Mouse (Mus musculus) ES-E14 (cell line): ENCODE measurements at regions not wholly inside any gene's neighbourhood (a gene's known extent, or its start where the extent isn't known, plus 50 kb on each side); places are given as distances from the start of the nearest gene placed in this dataset.

ENCODE experiments used
- DNase-seq: peaks from one replicate; pipeline ENCODE4 v3.0.0-alpha.2; 2013; ENCODE audit warnings: low read depth, low spot score
- H3K27ac ChIP-seq: 2 replicates; pipeline ENCODE4 v1.5.1; 2012; ENCODE audit warnings: low read depth, mild to moderate bottlenecking, low read length, moderate library complexity, mixed read lengths; ENCODE audit not compliant: poor library complexity, insufficient read depth, severe bottlenecking
- H3K36me3 ChIP-seq: 2 replicates; pipeline ENCODE4 v1.6.1; 2012; ENCODE audit warnings: mild to moderate bottlenecking, low read length, moderate library complexity, mixed read lengths; ENCODE audit not compliant: control insufficient read depth, poor library complexity, insufficient read depth, severe bottlenecking
- H3K4me1 ChIP-seq, 2 experiments: fragments of 150-350 bp in 1 of 2; sonication (generic) in 1 of 2; 2 replicates each; pipeline ENCODE4 v1.6.1; 2012; ENCODE audit warnings: low read length in 2 of 2, mild to moderate bottlenecking in 1 of 2, mixed read lengths in 1 of 2; ENCODE audit not compliant: control insufficient read depth in 2 of 2, insufficient read depth in 2 of 2, poor library complexity in 1 of 2
- H3K4me3 ChIP-seq, 2 experiments: fragments of 150-350 bp in 1 of 2; sonication (generic) in 1 of 2; 2 replicates each; pipeline ENCODE4 v1.5.1; 2012; ENCODE audit warnings: low read length in 2 of 2, low read depth in 1 of 2, mild to moderate bottlenecking in 1 of 2, mixed read lengths in 1 of 2; ENCODE audit not compliant: insufficient read depth in 1 of 2, poor library complexity in 1 of 2, severe bottlenecking in 1 of 2
- H3K9ac ChIP-seq: 2 replicates; pipeline ENCODE4 v1.6.1; 2012; ENCODE audit warnings: low read depth, mild to moderate bottlenecking, low read length, mixed read lengths; ENCODE audit not compliant: poor library complexity, insufficient read depth, severe bottlenecking
- H3K9me3 ChIP-seq: fragments of 150-350 bp; sonication (generic); 2 replicates; pipeline ENCODE4 v1.6.1; 2012; ENCODE audit warnings: low read depth, mild to moderate bottlenecking, low read length; ENCODE audit not compliant: control insufficient read depth, insufficient read depth
- CHD2 ChIP-seq: IDR thresholded peaks from 2 replicates; pipeline ENCODE4 v1.6.1; 2014; ENCODE audit warnings: mild to moderate bottlenecking, low read depth, low read length, inconsistent platforms
- HCFC1 ChIP-seq: IDR thresholded peaks from 2 replicates; pipeline ENCODE4 v1.6.1; 2012; ENCODE audit warnings: low read length, inconsistent platforms, borderline replicate concordance; ENCODE audit not compliant: insufficient read depth
- MAFK ChIP-seq: IDR thresholded peaks from 2 replicates; pipeline ENCODE4 v1.6.1; 2014; ENCODE audit warnings: mild to moderate bottlenecking, low read depth, low read length, inconsistent platforms; ENCODE audit not compliant: insufficient read depth
- ZC3H11A ChIP-seq: IDR thresholded peaks from 2 replicates; pipeline ENCODE4 v1.6.1; 2012; ENCODE audit warnings: low read depth, mild to moderate bottlenecking, inconsistent platforms, low read length, borderline replicate concordance
- ZNF384 ChIP-seq: IDR thresholded peaks from 2 replicates; pipeline ENCODE4 v1.6.1; 2012; ENCODE audit warnings: low read depth, low read length, inconsistent platforms
- in situ Hi-C, 2 experiments: fragments of 600-800 bp; cut with MboI; formaldehyde crosslinking; loops; one replicate each; pipeline ENCODE4 v1.15.1; 2025; ENCODE audit warnings: low sequenced_read_pairs in 2 of 2, inconsistent platforms in 1 of 2; ENCODE audit not compliant: unreplicated experiment in 2 of 2

DNA sequence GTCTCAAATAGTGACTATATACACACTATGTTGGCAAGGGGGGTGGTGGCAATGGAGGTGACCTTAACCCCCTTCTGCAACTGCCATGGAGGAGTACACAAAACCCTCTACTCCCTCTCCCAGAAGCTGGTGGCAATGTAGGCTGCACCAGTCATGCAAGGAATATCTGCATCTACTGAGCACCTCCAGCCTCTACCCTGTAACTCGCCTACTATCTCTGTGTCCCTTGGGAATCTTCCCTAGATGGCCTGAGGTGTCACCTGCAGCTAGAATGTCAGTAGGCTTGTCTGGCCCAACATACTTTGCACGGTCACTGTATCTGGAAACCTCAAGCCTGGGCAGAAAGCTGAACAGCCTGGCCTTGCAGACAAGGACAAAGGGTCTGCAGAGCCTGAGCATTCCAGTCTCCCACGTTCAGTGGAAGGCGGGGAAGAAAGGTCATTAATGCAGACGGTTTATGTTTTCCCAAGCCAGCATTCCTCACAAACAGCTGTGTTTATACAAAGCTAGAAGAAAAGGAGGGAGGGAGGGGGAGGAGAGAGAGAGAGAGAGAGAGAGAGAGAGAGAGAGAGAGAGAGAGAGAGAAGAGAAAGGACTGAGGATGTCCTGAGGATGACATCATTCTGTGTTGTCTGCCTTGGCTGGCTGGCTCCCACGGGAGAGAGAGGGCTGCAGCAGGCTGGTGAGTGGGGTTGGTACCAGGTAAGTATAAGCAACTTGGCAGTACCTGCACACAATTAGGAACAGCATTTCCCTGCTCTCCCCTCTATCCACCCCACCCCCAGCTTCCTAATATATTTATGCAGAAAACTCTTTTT, 380.3 kb downstream of the Tns1 start:
- DNase-seq: no peak
- no peaks in the 10 kb centered on the region for H3K36me3 ChIP-seq
- no peak overlapping the region for H3K9ac ChIP-seq
- no peak for TF ChIP-seq CHD2
- TF ChIP-seq MAFK: no peak
- no peak for TF ChIP-seq HCFC1
- TF ChIP-seq ZNF384: no peak
- no peak for TF ChIP-seq ZC3H11A
- H3K4me1 ChIP-seq: no peaks in the 10 kb centered on the region
- H3K4me3 ChIP-seq: no peak overlapping the region
- H3K9me3 ChIP-seq: no peaks in the 10 kb centered on the region
- H3K27ac ChIP-seq: no peak overlapping the region
- in situ Hi-C loops: no loop called here

- no peaks in the 10 kb centered on the region for H3K4me1 ChIP-seq
- in situ Hi-C loops: no loop called here
- no peaks in the 10 kb centered on the region for H3K36me3 ChIP-seq
- no peak for DNase-seq
- no peak overlapping the region for H3K9ac ChIP-seq
- no peak overlapping the region for H3K27ac ChIP-seq
- TF ChIP-seq ZC3H11A: no peak
- no peak for TF ChIP-seq MAFK
- TF ChIP-seq ZNF384: no peak
- no peak for TF ChIP-seq CHD2
- TF ChIP-seq HCFC1: no peak
- no peaks in the 10 kb centered on the region for H3K9me3 ChIP-seq
- no peak overlapping the region for H3K4me3 ChIP-seq
These were observed 387.2 kb downstream of the Tns1 start for GRCm38 (mm10) chr1:73737083-73737482.

DNA sequence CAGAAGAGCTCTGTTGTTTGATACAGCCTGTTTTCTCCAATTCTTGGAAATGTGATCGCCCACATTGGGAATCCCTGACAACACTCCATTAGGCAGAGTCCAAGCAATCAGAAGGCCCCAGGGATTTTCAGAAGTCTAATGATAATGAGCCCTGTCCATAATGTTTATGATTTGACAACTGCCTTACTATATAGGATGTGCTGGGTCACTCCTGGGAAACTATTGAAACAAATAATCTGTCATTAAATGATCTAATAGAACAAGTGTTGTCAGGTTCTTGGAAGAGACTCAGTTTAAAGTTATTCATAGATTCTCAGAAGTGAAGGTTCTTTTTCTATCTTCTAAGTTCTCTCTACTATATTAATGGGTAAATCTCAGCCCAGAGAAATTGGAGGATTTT, 395.9 kb downstream of the Tns1 start:
- Histone ChIP-seq H3K9ac (no peak overlapping the region), H3K9me3 (no peaks in the 10 kb centered on the region), H3K4me1 (no peaks in the 10 kb centered on the region), H3K4me3 (no peak overlapping the region), H3K36me3 (no peaks in the 10 kb centered on the region), H3K27ac (no peak overlapping the region)
- no peak for DNase-seq
- TF ChIP-seq CHD2: no peak
- TF ChIP-seq MAFK: no peak
- no peak for TF ChIP-seq ZNF384
- no peak for TF ChIP-seq HCFC1
- no peak for TF ChIP-seq ZC3H11A
- in situ Hi-C loops: no loop called here

GRCm38 (mm10) chr1:73727781-73728180, 396.5 kb downstream of the Tns1 start:
- no peaks in the 10 kb centered on the region for H3K9me3 ChIP-seq
- H3K9ac ChIP-seq: no peak overlapping the region
- no peak for TF ChIP-seq ZC3H11A
- TF ChIP-seq CHD2: no peak
- no peak for TF ChIP-seq MAFK
- TF ChIP-seq HCFC1: no peak
- no peak for TF ChIP-seq ZNF384
- H3K27ac ChIP-seq: no peak overlapping the region
- no peaks in the 10 kb centered on the region for H3K4me1 ChIP-seq
- DNase-seq: no peak
- H3K36me3 ChIP-seq: no peaks in the 10 kb centered on the region
- in situ Hi-C loops: no loop called here
- H3K4me3 ChIP-seq: no peak overlapping the region
